Mouse (Mus musculus) ES-E14 (cell line): ENCODE results near the gene Zfp788.

Experiments
- MAFK ChIP-seq: IDR thresholded peaks from 2 replicates; pipeline ENCODE4 v1.6.1; 2014; ENCODE audit warnings: mild to moderate bottlenecking, low read depth, low read length, inconsistent platforms; ENCODE audit not compliant: insufficient read depth
- ZC3H11A ChIP-seq: IDR thresholded peaks from 2 replicates; pipeline ENCODE4 v1.6.1; 2012; ENCODE audit warnings: low read depth, mild to moderate bottlenecking, inconsistent platforms, low read length, borderline replicate concordance
- ZNF384 ChIP-seq: IDR thresholded peaks from 2 replicates; pipeline ENCODE4 v1.6.1; 2012; ENCODE audit warnings: low read depth, low read length, inconsistent platforms

DNA sequence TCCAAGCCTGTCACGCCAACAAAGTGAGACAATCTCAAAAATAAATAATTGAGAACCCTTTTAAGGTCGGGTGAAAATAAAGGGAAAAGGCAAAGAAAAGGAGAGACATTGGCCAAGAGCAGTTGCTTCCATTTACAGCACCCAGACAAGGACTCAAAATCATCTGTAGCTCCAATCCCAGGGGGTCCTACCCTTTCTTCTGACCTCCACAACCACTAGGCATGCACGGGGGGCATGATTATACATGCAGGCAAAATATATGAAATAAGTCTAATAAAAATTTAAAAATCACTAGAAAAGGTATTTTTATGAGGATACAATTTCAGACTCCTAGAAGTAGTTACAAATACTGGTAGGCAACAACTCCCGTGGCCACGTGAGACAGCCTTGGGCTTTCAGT is 34.4 kb upstream of the Zfp788 start:
- no peak for TF ChIP-seq ZNF384
- TF ChIP-seq MAFK: no peak
- no peak for TF ChIP-seq ZC3H11A
